Comparison of ENCODE assay signal across 15 mouse cellular contexts in the genomic region with DNA sequence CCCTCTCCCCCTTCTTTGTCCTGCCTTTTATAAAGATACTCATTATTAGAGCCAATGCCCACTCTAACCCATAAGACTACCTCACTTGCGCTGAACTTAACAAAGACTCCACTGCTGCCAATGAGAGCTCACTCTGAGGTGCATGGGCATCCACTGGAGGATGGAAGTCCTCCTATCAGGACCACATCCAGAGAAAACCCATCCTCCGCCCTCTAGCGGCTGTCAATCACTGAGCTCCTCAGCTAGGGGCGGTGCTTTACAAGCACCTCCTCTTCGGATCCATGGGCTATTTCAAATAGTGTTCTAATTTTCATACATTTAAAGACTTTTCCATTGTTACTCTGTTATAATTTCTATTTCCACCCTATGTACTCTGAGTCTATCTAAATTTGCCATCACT.
"Had no signal": no experiment of that assay in that cellular context is flagged by ENCODE, and none has a peak within 500 bp of the region (broad histone marks: within the 10 kb centered on the region; RNA-seq: fewer than 3 reads in every experiment).

No protein-coding gene starts in this region.

- H3K27me3 ChIP-seq: liver, embryonic 13.5 days; midbrain, embryonic 12.5 days; neural tube, embryonic 13.5 days had no signal

- H3K27ac ChIP-seq: left cerebral cortex, adult 2 months; liver, embryonic 13.5 days; macrophage; midbrain, embryonic 12.5 days; neural tube, embryonic 13.5 days; stomach, postnatal 0 days had no signal

- H3K9me3 ChIP-seq: liver, embryonic 13.5 days; midbrain, embryonic 12.5 days; neural tube, embryonic 13.5 days had no signal

- H3K9ac ChIP-seq: liver, embryonic 13.5 days; midbrain, embryonic 12.5 days; neural tube, embryonic 13.5 days had no signal

- ATAC-seq: midbrain, embryonic 16.5 days had no signal

- DNase-seq: kidney, adult 18-20 months; kidney, adult 9 months; kidney, postnatal 25 days; layer of hippocampus, postnatal 36 days; liver, embryonic 13.5 days; thymus, adult 2 months; thymus, postnatal 14 days; thymus, postnatal 4 days had no signal

- H3K4me2 ChIP-seq: liver, embryonic 13.5 days; midbrain, embryonic 12.5 days; neural tube, embryonic 13.5 days had no signal

- H3K36me3 ChIP-seq: liver, embryonic 13.5 days; midbrain, embryonic 12.5 days; neural tube, embryonic 13.5 days had no signal

- H3K4me3 ChIP-seq: left cerebral cortex, adult 2 months; liver, embryonic 13.5 days; midbrain, embryonic 12.5 days; myocyte; neural tube, embryonic 13.5 days had no signal

- H3K4me1 ChIP-seq: liver, embryonic 13.5 days had no signal
